Mouse (Mus musculus): Measurements from ENCODE around the gene Tefm.

DNA sequence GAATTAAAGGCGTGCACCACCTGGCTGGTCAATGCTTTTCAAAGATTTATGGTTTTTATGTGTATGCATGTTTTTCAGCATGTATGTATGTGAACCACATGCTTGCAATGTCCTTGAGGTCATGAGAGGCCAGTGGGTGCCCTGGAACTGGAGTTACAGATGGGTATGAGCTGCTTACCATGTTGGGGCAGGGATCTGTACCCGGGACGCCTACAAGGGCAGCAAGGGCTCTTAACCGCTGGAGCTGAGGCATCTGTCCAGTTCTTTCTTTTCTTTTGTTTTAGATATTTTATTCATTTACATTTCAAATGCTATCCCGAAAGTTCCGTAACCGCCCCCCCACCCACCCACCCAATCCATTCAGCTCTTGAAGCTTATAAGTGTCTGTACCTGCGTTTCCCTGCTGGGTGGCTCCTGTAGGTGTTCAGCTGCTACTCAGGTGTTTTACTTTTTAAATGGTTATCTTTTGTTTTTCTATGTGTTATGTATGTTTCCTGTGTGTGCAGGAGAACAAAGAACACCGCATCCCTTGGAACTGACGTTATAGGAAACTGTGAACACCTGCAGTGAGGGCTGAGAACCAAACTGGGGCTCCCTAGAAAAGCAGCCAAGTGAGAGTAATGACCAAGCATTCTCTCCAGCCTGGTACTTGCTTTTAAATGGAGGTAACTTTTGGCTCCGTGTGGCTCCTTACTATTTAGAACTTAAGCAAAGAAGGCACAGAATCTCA lies 5.9 kb downstream of the Tefm start:
- no peak for TF ChIP-seq CTCF (IDR thresholded peaks at IDR 0.05; ENCODE audit: borderline replicate concordance, control insufficient read depth, extremely low read depth, insufficient read depth, low read length, poor library complexity)
- TF ChIP-seq POLR2A (IDR thresholded peaks at IDR 0.05; ENCODE audit: control insufficient read depth, extremely low read depth, insufficient read depth, low read length, poor library complexity) = no peak
